Mouse (Mus musculus) heart, embryonic 15.5 days (tissue): Measurements from ENCODE around the gene Wnt3. TPM values are rescaled to one million over a fixed set of nuclear protein-coding genes. Genes with fewer than 3 reads are reported as not detected.

Source experiments
- ATAC-seq: fragments of 200-750 bp; cut with Nextera tagmentation; replicated peaks from 2 replicates; pipeline ENCODE4 v1.8.0; 2017; ENCODE audit warnings: low read depth, moderate TSS enrichment; ENCODE audit not compliant: insufficient number of reproducible peaks, insufficient read depth, low FRiP score
- H3K27ac ChIP-seq: fragments of 300-500 bp; sonication (generic); 2 replicates; pipeline ENCODE4 v1.5.1; 2015; ENCODE audit warnings: mild to moderate bottlenecking, inconsistent platforms
- H3K27me3 ChIP-seq: fragments of 300-500 bp; sonication (generic); 2 replicates; pipeline ENCODE4 v1.6.1; 2015; ENCODE audit warnings: inconsistent platforms
- H3K36me3 ChIP-seq: fragments of 300-500 bp; sonication (generic); 2 replicates; pipeline ENCODE4 v1.6.1; 2015; ENCODE audit warnings: mild to moderate bottlenecking, inconsistent platforms
- H3K4me1 ChIP-seq: fragments of 300-500 bp; sonication (generic); replicated peaks from 2 replicates; pipeline ENCODE4 v1.6.1; 2015; ENCODE audit warnings: inconsistent platforms
- H3K4me2 ChIP-seq: fragments of 300-500 bp; sonication (generic); 2 replicates; pipeline ENCODE4 v1.6.1; 2015; ENCODE audit warnings: inconsistent platforms, mild to moderate bottlenecking, moderate library complexity
- H3K4me3 ChIP-seq: fragments of 300-500 bp; sonication (generic); 2 replicates; pipeline ENCODE4 v1.5.1; 2015; ENCODE audit warnings: mild to moderate bottlenecking, inconsistent platforms
- H3K9ac ChIP-seq: fragments of 300-500 bp; sonication (generic); 2 replicates; pipeline ENCODE4 v1.6.1; 2015; ENCODE audit warnings: mild to moderate bottlenecking, inconsistent platforms
- H3K9me3 ChIP-seq: fragments of 300-500 bp; sonication (generic); replicated peaks from 2 replicates; pipeline ENCODE4 v1.6.1; 2016; ENCODE audit warnings: inconsistent platforms
- WGBS: fragments of 180-500 bp; shearing (Covaris S2); methylation state at CpG from one replicate; pipeline ENCODE4 v1.1.7; 2015; ENCODE audit warnings: mixed read lengths; 5-methylcytosine and 5-hydroxymethylcytosine counted together
- polyA plus RNA-seq: library from polyadenylated mRNA; unstranded; fragments of >200 nt; fragmentation: Nextera tagmentation; extraction: Ambion mirVana; gene quantifications from 2 replicates; pipeline ENCODE4 v1.2.1, GENCODE M21; 2015

Wnt3 gene
- polyA plus RNA-seq, 1 experiment from 2014 or later, result 0.05 TPM

DNA sequence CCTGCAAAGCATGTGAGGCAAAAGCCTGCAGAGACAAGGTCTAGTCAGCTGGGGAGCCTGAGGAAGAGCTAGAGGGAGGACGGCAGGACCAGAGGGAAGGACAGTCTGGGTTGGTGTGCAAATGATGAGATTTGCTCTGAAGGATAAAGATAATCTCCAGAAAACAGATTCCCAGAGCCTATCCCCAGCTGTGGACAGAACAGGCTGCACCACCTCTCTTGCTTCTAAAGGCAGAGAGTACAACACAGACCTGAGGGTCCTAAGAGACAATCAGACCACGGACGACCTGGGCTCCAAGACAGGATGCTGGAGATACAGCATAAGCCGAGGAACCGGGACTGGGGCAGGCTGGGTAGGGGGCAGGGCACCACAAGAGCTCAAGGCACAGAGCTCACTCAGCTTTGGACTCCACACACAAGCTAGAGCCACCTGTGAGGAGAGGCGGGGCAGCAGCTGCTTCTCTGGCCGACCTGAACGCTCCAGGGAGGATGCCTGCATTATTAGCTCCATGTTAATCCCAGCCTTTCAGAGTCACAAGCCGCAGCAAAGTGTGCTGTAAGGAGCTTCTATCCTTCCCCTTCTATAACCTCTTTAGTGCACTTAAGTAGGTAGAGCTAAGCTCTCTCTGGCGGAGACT is 79.5 kb downstream of the Wnt3 start:
- Histone ChIP-seq H3K4me1 (0 out of 2 replicates have a peak, but pooled peaks cover 3% of the 10 kb centered on the region), H3K4me2 (no peak overlapping the region), H3K36me3 (peaks cover 3% of the 10 kb centered on the region; the same call in 1 of the 2 replicates), H3K27me3 (no peaks in the 10 kb centered on the region), H3K9me3 (no peaks in the 10 kb centered on the region), H3K27ac (no peak overlapping the region), H3K4me3 (no peak overlapping the region), H3K9ac (no peak overlapping the region)
- ATAC-seq, result no peak
- WGBS, result 53% methylated on average over 10 of the region's 10 CpGs

DNA sequence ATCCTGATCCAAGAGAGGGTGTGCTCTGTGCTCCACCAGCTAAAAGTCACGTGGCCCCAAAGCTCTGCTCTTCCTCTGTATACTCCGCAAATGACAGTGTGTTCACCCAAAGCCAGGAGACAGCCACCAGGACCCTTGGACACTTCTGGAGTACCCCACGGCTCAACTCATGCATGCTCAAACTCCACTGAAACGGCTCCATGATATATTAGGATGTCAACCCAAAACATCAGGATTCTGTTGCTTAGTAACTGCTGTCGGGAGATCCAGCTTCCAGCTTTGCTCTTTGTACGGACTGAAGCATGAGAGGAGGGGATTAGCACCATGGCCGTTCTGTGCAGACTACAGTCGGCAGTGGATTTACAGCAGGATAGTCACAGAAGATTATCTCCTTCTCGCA is 80.3 kb downstream of the Wnt3 start:
- Histone ChIP-seq H3K4me1 (0 out of 2 replicates have a peak, but pooled peaks cover 3% of the 10 kb centered on the region), H3K27me3 (no peaks in the 10 kb centered on the region), H3K36me3 (peaks cover 10% of the 10 kb centered on the region; the same call in 1 of the 2 replicates), H3K4me3 (no peak overlapping the region), H3K9ac (no peak overlapping the region), H3K4me2 (no peak overlapping the region), H3K9me3 (no peaks in the 10 kb centered on the region), H3K27ac (no peak overlapping the region)
- ATAC-seq, result no peak
- 71% methylated on average over 9 of the region's 9 CpGs for WGBS

DNA sequence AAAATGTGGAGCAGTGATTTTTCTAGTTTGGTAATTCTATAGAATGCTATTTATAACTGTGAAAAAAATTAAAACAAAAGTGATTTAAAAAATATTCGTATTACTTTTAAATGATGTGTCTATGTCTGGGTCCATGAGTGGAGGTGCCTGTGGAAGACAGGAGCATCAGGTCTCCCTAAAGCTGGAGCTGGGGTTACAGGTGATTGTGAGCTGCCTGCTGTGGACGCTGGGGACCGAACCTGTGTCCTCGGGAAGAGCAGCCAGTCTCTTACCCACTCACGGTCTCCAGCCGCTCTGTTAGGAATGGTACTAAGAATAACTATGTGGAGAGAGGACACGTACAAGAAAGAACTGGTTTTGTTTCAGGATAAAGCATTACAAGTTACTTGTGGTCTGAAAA is 82.7 kb downstream of the Wnt3 start:
- no peak overlapping the region for H3K27ac ChIP-seq
- 86% methylated on average over 7 of the region's 7 CpGs for WGBS

GRCm38 (mm10) chr11:103858760-103859159 is 84.8 kb downstream of the Wnt3 start:
- peaks cover 13% of the 10 kb centered on the region; the same call in 1 of the 2 replicates for H3K36me3 ChIP-seq
- no peak for ATAC-seq
- no peaks in the 10 kb centered on the region for H3K9me3 ChIP-seq
- H3K9ac ChIP-seq, result no peak overlapping the region
- H3K27ac ChIP-seq, result no peak overlapping the region
- H3K4me1 ChIP-seq, result no peaks in the 10 kb centered on the region
- no peak overlapping the region for H3K4me2 ChIP-seq
- no peak overlapping the region for H3K4me3 ChIP-seq
- WGBS, result 56% methylated on average over 5 of the region's 5 CpGs
- H3K27me3 ChIP-seq, result no peaks in the 10 kb centered on the region

More for the DNA sequence above, 82.7 kb downstream of the Wnt3 start:
- Histone ChIP-seq H3K27me3 (no peaks in the 10 kb centered on the region), H3K9me3 (no peaks in the 10 kb centered on the region), H3K9ac (no peak overlapping the region), H3K36me3 (peaks cover 10% of the 10 kb centered on the region; the same call in 1 of the 2 replicates), H3K4me3 (no peak overlapping the region), H3K4me2 (no peak overlapping the region), H3K4me1 (0 out of 2 replicates have a peak, but pooled peaks cover 3% of the 10 kb centered on the region)
- ATAC-seq, result no peak

GRCm38 (mm10) chr11:103859933-103860610 is 86.1 kb downstream of the Wnt3 start:
- ATAC-seq, result no peak
- peaks cover 10% of the 10 kb centered on the region; the same call in 1 of the 2 replicates for H3K36me3 ChIP-seq
- H3K27me3 ChIP-seq, result no peaks in the 10 kb centered on the region
- H3K4me2 ChIP-seq, result no peak overlapping the region
- no peak overlapping the region for H3K4me3 ChIP-seq
- H3K4me1 ChIP-seq, result no peaks in the 10 kb centered on the region
- no peak overlapping the region for H3K9ac ChIP-seq
- 76% methylated on average over 4 of the region's 4 CpGs for WGBS
- H3K27ac ChIP-seq, result no peak overlapping the region
- H3K9me3 ChIP-seq, result no peaks in the 10 kb centered on the region

DNA sequence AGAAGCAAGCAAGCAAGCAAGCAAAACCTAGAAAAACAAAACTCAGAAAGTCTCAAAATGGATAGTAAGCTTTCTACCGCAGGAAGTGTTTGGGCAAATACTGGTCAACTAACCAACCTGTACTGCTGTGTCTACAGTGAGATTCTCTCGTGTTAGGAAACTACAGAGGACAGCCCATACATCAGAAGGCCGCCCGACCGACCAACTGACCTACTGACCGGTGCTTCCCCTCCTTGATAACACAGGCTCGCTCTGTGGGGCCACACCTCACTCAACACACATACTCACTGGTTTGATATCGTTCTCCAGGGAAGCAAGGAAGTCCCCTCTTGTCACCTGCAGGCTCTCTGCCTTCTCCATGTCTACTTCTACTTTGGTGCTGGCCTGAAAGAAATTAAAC is 89.0 kb downstream of the Wnt3 start:
- Histone ChIP-seq H3K9ac (no peak overlapping the region), H3K4me1 (no peaks in the 10 kb centered on the region), H3K36me3 (peaks cover 10% of the 10 kb centered on the region; the same call in 1 of the 2 replicates), H3K27me3 (no peaks in the 10 kb centered on the region), H3K27ac (no peak overlapping the region), H3K4me3 (no peak overlapping the region), H3K9me3 (no peaks in the 10 kb centered on the region), H3K4me2 (no peak overlapping the region)
- WGBS, result 60% methylated on average over 8 of the region's 8 CpGs
- ATAC-seq, result no peak

DNA sequence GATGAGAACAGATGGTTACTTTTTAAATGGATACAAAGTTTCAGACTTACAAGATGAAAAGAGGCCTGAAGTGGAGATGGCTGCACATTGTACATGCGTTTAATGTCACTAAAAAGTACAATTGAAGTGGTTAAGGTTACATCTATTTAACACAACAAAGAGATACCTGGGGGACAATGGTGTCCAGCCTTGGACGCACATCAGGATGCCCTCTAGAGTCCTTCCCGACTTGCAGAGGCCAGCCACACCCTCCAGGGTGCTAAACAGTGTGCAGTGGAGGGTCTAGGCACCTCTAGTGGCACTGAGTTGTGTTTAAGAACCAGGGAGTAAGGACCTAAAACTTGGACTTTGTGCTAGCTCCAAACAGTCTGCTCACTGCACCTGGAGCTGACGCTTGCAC is 90.5 kb downstream of the Wnt3 start:
- Histone ChIP-seq H3K9ac (no peak overlapping the region), H3K27ac (no peak overlapping the region), H3K9me3 (no peaks in the 10 kb centered on the region), H3K36me3 (peaks cover 4% of the 10 kb centered on the region; the same call in 1 of the 2 replicates), H3K4me2 (no peak overlapping the region), H3K4me1 (no peaks in the 10 kb centered on the region), H3K4me3 (no peak overlapping the region), H3K27me3 (no peaks in the 10 kb centered on the region)
- ATAC-seq, result no peak
- WGBS, result 84% methylated on average over 4 of the region's 4 CpGs

DNA sequence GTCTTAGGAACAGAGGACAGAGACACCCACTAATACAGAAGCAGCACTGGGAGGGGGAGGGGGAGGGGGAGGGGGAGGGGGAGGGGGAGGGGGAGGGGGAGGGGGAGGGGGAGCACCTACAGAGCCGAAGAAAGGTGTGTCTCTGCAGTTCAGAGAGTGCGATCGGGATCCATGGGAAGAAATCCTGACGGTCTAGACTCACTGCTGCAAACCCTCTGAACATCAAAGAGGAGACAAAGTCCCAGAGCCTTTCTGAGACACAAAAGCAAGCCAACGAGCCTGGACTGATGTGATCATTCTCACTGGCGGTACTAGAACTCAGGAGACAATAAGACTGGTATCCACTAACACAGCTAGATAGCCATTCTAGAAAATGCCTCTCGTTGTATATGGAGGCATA is 91.4 kb downstream of the Wnt3 start:
- Histone ChIP-seq H3K4me1 (no peaks in the 10 kb centered on the region), H3K27ac (no peak overlapping the region), H3K27me3 (no peaks in the 10 kb centered on the region), H3K4me3 (no peak overlapping the region), H3K9ac (no peak overlapping the region), H3K36me3 (0 out of 2 replicates have a peak, but pooled peaks cover 4% of the 10 kb centered on the region), H3K9me3 (no peaks in the 10 kb centered on the region), H3K4me2 (no peak overlapping the region)
- 86% methylated on average over 7 of the region's 7 CpGs for WGBS
- no peak for ATAC-seq

Other genes with a start within 250 kb of the Wnt3 start
- gene Gm884, start 153.0 kb upstream of the Wnt3 start, polyA plus RNA-seq, result not detected in 2 replicates
- gene Lyzl6, start 135.3 kb upstream of the Wnt3 start, polyA plus RNA-seq, result not detected in 2 replicates
- 0.29 TPM in 1 of 2 replicates, not detected in the other for gene Rprml, start 124.6 kb upstream of the Wnt3 start, polyA plus RNA-seq
- gene Gosr2, start 76.3 kb upstream of the Wnt3 start, polyA plus RNA-seq, result 51.4 and 64.5 TPM in 2 replicates
- 0.48 and 0.60 TPM in 2 replicates for gene Wnt9b, start 24.3 kb upstream of the Wnt3 start, polyA plus RNA-seq
- 26.4 and 31.5 TPM in 2 replicates for gene Nsf, start 179.9 kb downstream of the Wnt3 start, polyA plus RNA-seq
- 56.3 and 58.4 TPM in 2 replicates for gene Arf2, start 192.6 kb downstream of the Wnt3 start, polyA plus RNA-seq